Mouse (Mus musculus) kidney, adult 11 months (tissue): Measurements from ENCODE around the gene Agrn.

Source experiments
- DNase-seq: peaks from one replicate; pipeline ENCODE4 v3.0.0; 2022

Agrn gene

GRCm38 (mm10) chr4:156197131-156197828, at the start of gene Agrn:
Gene Agrn (minus strand): TSS chr4:156197488.
- peak; percentile 50 for DNase-seq

GRCm38 (mm10) chr4:156236651-156237447, 39.6 kb upstream of the Agrn start:
- DNase-seq, result no peak

- DNase-seq, result peak; percentile 81
Observed at GRCm38 (mm10) chr4:156235808-156236533, 38.7 kb upstream of the Agrn start, which contains the start of gene Noc2l. Gene Noc2l (plus strand): TSS chr4:156236010.

- no peak for DNase-seq
Observed at GRCm38 (mm10) chr4:156235360-156235770, 38.1 kb upstream of the Agrn start.

- DNase-seq, result peak; percentile 63
Observed at GRCm38 (mm10) chr4:156234701-156235213, 37.5 kb upstream of the Agrn start, which contains the start of gene Plekhn1. Gene Plekhn1 (minus strand): TSS chr4:156234857.

- no peak for DNase-seq
Observed at GRCm38 (mm10) chr4:156234021-156234501, 36.8 kb upstream of the Agrn start.

- DNase-seq, result no peak
Observed at GRCm38 (mm10) chr4:156228393-156229024, 31.2 kb upstream of the Agrn start.

- DNase-seq, result no peak
Observed at GRCm38 (mm10) chr4:156227752-156228392, 30.6 kb upstream of the Agrn start.

GRCm38 (mm10) chr4:156224276-156224675, 27.0 kb upstream of the Agrn start:
- no peak for DNase-seq

GRCm38 (mm10) chr4:156219936-156220335, 22.6 kb upstream of the Agrn start:
- no peak for DNase-seq

GRCm38 (mm10) chr4:156217838-156218237, 20.6 kb upstream of the Agrn start:
- DNase-seq, result no peak

- no peak for DNase-seq
Observed at GRCm38 (mm10) chr4:156217022-156217669, 19.9 kb upstream of the Agrn start.

- DNase-seq, result no peak
Observed at GRCm38 (mm10) chr4:156216196-156216595, 18.9 kb upstream of the Agrn start.

GRCm38 (mm10) chr4:156215649-156216048, 18.4 kb upstream of the Agrn start, which contains the start of gene Perm1:
Gene Perm1 (plus strand): TSS chr4:156215868.
- DNase-seq, result peak; percentile 82

- no peak for DNase-seq
Observed at GRCm38 (mm10) chr4:156213134-156213533, 15.8 kb upstream of the Agrn start.

GRCm38 (mm10) chr4:156209963-156210635, 12.8 kb upstream of the Agrn start:
- no peak for DNase-seq

GRCm38 (mm10) chr4:156208872-156209271, 11.6 kb upstream of the Agrn start:
- DNase-seq, result no peak

GRCm38 (mm10) chr4:156203413-156204131, 6.3 kb upstream of the Agrn start:
- no peak for DNase-seq

GRCm38 (mm10) chr4:156203001-156203412, 5.7 kb upstream of the Agrn start, which contains the start of gene AW011738:
Gene AW011738 (plus strand): TSS chr4:156203304.
- peak; percentile 51 for DNase-seq

GRCm38 (mm10) chr4:156202462-156202893, 5.2 kb upstream of the Agrn start:
- DNase-seq, result no peak
